Mouse (Mus musculus): ENCODE results near the gene Anapc15-ps. TPM values are rescaled to one million over a fixed set of nuclear protein-coding genes. Genes with fewer than 3 reads are reported as not detected.

Anapc15-ps gene
- total and polyA plus RNA-seq, 2 experiments from 2014 or later = not detected

GRCm38 (mm10) chr10:95712221-95712620 is 39.0 kb upstream of the Anapc15-ps start:
- H3K9ac ChIP-seq = no peak overlapping the region
- H3K9me3 ChIP-seq (ENCODE audit: low read length) = no peaks in the 10 kb centered on the region
- H3K4me2 ChIP-seq (ENCODE audit: low read depth) = no peak overlapping the region
- no peaks in the 10 kb centered on the region for H3K4me1 ChIP-seq (ENCODE audit: insufficient read depth)
- no peak for TF ChIP-seq CTCF (IDR thresholded peaks at IDR 0.05; ENCODE audit: low read depth)
- WGBS = 77% methylated on average over 6 of the region's 6 CpGs
- DNase-seq = no peak
- no peaks in the 10 kb centered on the region for H3K27me3 ChIP-seq (ENCODE audit: insufficient read depth, low read length)
- H3K36me3 ChIP-seq (ENCODE audit: insufficient read depth) = no peaks in the 10 kb centered on the region
- no peak for ATAC-seq
- H3K27ac ChIP-seq (ENCODE audit: low read depth, low read length) = no peak overlapping the region
- H3K4me3 ChIP-seq (ENCODE audit: low read depth, low read length) = no peak overlapping the region

- H3K9me3 ChIP-seq (ENCODE audit: low read length) = no peaks in the 10 kb centered on the region
- no peak overlapping the region for H3K4me2 ChIP-seq (ENCODE audit: low read depth)
- no peaks in the 10 kb centered on the region for H3K4me1 ChIP-seq (ENCODE audit: insufficient read depth)
- no peak overlapping the region for H3K27ac ChIP-seq (ENCODE audit: low read depth, low read length)
- no peak overlapping the region for H3K4me3 ChIP-seq (ENCODE audit: low read depth, low read length)
- H3K27me3 ChIP-seq (ENCODE audit: insufficient read depth, low read length) = no peaks in the 10 kb centered on the region
- no peak overlapping the region for H3K9ac ChIP-seq
- 54% methylated on average over 8 of the region's 8 CpGs for WGBS
- TF ChIP-seq CTCF (IDR thresholded peaks at IDR 0.05; ENCODE audit: low read depth) = no peak
- H3K36me3 ChIP-seq (ENCODE audit: insufficient read depth) = no peaks in the 10 kb centered on the region
- DNase-seq (no peak), ATAC-seq (no peak)
Measured at GRCm38 (mm10) chr10:95709903-95710660, 36.8 kb upstream of the Anapc15-ps start.

- H3K4me1 ChIP-seq (ENCODE audit: insufficient read depth) = no peaks in the 10 kb centered on the region
- ATAC-seq = no peak
- DNase-seq = no peak
- H3K27ac ChIP-seq (ENCODE audit: low read depth, low read length) = no peak overlapping the region
- 80% methylated on average over 10 of the region's 10 CpGs for WGBS
- H3K9me3 ChIP-seq (ENCODE audit: low read length) = no peaks in the 10 kb centered on the region
- H3K4me2 ChIP-seq (ENCODE audit: low read depth) = no peak overlapping the region
- no peak overlapping the region for H3K4me3 ChIP-seq (ENCODE audit: low read depth, low read length)
- no peak overlapping the region for H3K9ac ChIP-seq
- H3K36me3 ChIP-seq (ENCODE audit: insufficient read depth) = no peaks in the 10 kb centered on the region
- no peak for TF ChIP-seq CTCF (IDR thresholded peaks at IDR 0.05; ENCODE audit: low read depth)
- no peaks in the 10 kb centered on the region for H3K27me3 ChIP-seq (ENCODE audit: insufficient read depth, low read length)
Measured at GRCm38 (mm10) chr10:95709143-95709880, 36.1 kb upstream of the Anapc15-ps start.

- no peak for TF ChIP-seq CTCF (IDR thresholded peaks at IDR 0.05; ENCODE audit: low read depth)
- Histone ChIP-seq H3K4me3 (ENCODE audit: low read depth, low read length) (no peak overlapping the region), H3K9me3 (ENCODE audit: low read length) (no peaks in the 10 kb centered on the region), H3K4me1 (ENCODE audit: insufficient read depth) (no peaks in the 10 kb centered on the region), H3K27ac (ENCODE audit: low read depth, low read length) (no peak overlapping the region), H3K4me2 (ENCODE audit: low read depth) (no peak overlapping the region), H3K36me3 (ENCODE audit: insufficient read depth) (no peaks in the 10 kb centered on the region), H3K9ac (no peak overlapping the region), H3K27me3 (ENCODE audit: insufficient read depth, low read length) (no peaks in the 10 kb centered on the region)
- WGBS = 91% methylated on average over 5 of the region's 5 CpGs
- DNase-seq (no peak), ATAC-seq (no peak)
Measured at GRCm38 (mm10) chr10:95708001-95708400, 34.8 kb upstream of the Anapc15-ps start.

GRCm38 (mm10) chr10:95706867-95707266 is 33.6 kb upstream of the Anapc15-ps start:
- no peak overlapping the region for H3K4me2 ChIP-seq (ENCODE audit: low read depth)
- H3K27ac ChIP-seq (ENCODE audit: low read depth, low read length) = peak overlapping the region; percentile 15; the same call in 1 of the 2 replicates
- no peaks in the 10 kb centered on the region for H3K36me3 ChIP-seq (ENCODE audit: insufficient read depth)
- DNase-seq = no peak
- no peaks in the 10 kb centered on the region for H3K27me3 ChIP-seq (ENCODE audit: insufficient read depth, low read length)
- no peaks in the 10 kb centered on the region for H3K4me1 ChIP-seq (ENCODE audit: insufficient read depth)
- H3K9me3 ChIP-seq (ENCODE audit: low read length) = no peaks in the 10 kb centered on the region
- TF ChIP-seq CTCF (IDR thresholded peaks at IDR 0.05; ENCODE audit: low read depth) = no peak
- H3K9ac ChIP-seq = no peak overlapping the region
- ATAC-seq = no peak
- no peak overlapping the region for H3K4me3 ChIP-seq (ENCODE audit: low read depth, low read length)
- 88% methylated on average over 9 of the region's 9 CpGs for WGBS

GRCm38 (mm10) chr10:95705747-95706146 is 32.5 kb upstream of the Anapc15-ps start:
- Histone ChIP-seq H3K36me3 (ENCODE audit: insufficient read depth) (no peaks in the 10 kb centered on the region), H3K9me3 (ENCODE audit: low read length) (no peaks in the 10 kb centered on the region), H3K27ac (ENCODE audit: low read depth, low read length) (no peak overlapping the region), H3K27me3 (ENCODE audit: insufficient read depth, low read length) (no peaks in the 10 kb centered on the region), H3K4me1 (ENCODE audit: insufficient read depth) (no peaks in the 10 kb centered on the region), H3K4me3 (ENCODE audit: low read depth, low read length) (no peak overlapping the region), H3K4me2 (ENCODE audit: low read depth) (no peak overlapping the region), H3K9ac (no peak overlapping the region)
- TF ChIP-seq CTCF (IDR thresholded peaks at IDR 0.05; ENCODE audit: low read depth) = no peak
- 80% methylated on average over 3 of the region's 3 CpGs for WGBS
- DNase-seq (peak; percentile 34), ATAC-seq (peak; percentile 48; the same call in 1 of the 2 replicates)

GRCm38 (mm10) chr10:95704847-95705246 is 31.6 kb upstream of the Anapc15-ps start:
- no peak overlapping the region for H3K4me2 ChIP-seq (ENCODE audit: low read depth)
- DNase-seq (no peak), ATAC-seq (peak; percentile 20; the same call in 1 of the 2 replicates)
- no peaks in the 10 kb centered on the region for H3K27me3 ChIP-seq (ENCODE audit: insufficient read depth, low read length)
- no peak overlapping the region for H3K4me3 ChIP-seq (ENCODE audit: low read depth, low read length)
- H3K4me1 ChIP-seq (ENCODE audit: insufficient read depth) = no peaks in the 10 kb centered on the region
- H3K27ac ChIP-seq (ENCODE audit: low read depth, low read length) = no peak overlapping the region
- no peak overlapping the region for H3K9ac ChIP-seq
- no peaks in the 10 kb centered on the region for H3K36me3 ChIP-seq (ENCODE audit: insufficient read depth)
- WGBS = 73% methylated on average over 6 of the region's 6 CpGs
- TF ChIP-seq CTCF (IDR thresholded peaks at IDR 0.05; ENCODE audit: low read depth) = no peak
- no peaks in the 10 kb centered on the region for H3K9me3 ChIP-seq (ENCODE audit: low read length)
